Comparison of ENCODE assay signal across 8 mouse cellular contexts in the genomic region with DNA sequence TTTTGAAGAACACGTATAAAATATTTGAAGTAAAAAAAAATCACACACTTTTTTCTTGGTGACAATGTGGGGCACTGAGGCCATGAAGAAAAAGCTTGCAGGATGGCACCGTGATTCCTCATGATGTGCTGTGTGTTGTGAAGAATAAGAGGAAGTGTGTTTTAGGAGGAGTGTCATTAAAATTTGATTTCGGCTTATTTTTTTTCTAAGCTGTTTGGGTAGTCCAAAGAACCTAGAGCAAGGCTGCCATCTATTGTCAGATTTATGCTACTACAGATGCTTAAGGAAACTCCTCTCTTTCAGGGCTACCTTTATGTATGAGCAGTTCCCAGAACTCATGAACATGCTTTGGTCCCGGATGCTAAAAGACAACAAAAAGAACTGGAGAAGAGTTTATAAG. TPM values are rescaled to one million over a fixed set of nuclear protein-coding genes. Genes with fewer than 3 reads are reported as not detected.
DNase-seq lines count a peak whose midpoint lies in the region; TF ChIP-seq lines count a peak whose summit lies in the region.

No protein-coding gene starts in this region.

- no peak for TF ChIP-seq POLR2A in cerebellum, adult 2 months (IDR thresholded peaks at IDR 0.05; ENCODE audit: borderline replicate concordance, insufficient read depth, low read length)

- intact Hi-C loops in left cerebral cortex, adult 2 months (cut with DNase I): loop anchor here (5.0 to 10.0 kb wide), 5 partner anchors 77 to 1272 kb away; no protein-coding TSS in a partner anchor

- H3K27me3 ChIP-seq in cerebellum, adult 2 months (ENCODE audit: control insufficient read depth, insufficient read depth, low read length): no peaks in the 10 kb centered on the region

- no peaks in the 10 kb centered on the region for H3K4me1 ChIP-seq in cerebellum, adult 2 months (ENCODE audit: control insufficient read depth, insufficient read depth, low read length)

- no peak overlapping the region for H3K27ac ChIP-seq in cerebellum, adult 2 months (ENCODE audit: insufficient read depth, low read length)
- H3K27ac ChIP-seq in left cerebral cortex, adult 2 months: no peak overlapping the region

- peak in 1 of 2 experiments; percentile 25 for DNase-seq in cerebellum, adult 2 months
- DNase-seq in cerebellum, postnatal 36 days: no peak
- no peak for DNase-seq in left cerebral cortex, adult 2 months (ENCODE audit: extremely low spot score in 1 of 2, low spot score in 2 of 2)
- DNase-seq in left cerebral cortex, adult 18-20 months (ENCODE audit: low spot score in 2 of 2): no peak
- peak; percentile 72 for DNase-seq in brain, adult 2 months (ENCODE audit: low read depth, low spot score)
- peak; percentile 54 for DNase-seq in lung, postnatal 10 days
- DNase-seq in right cerebral cortex, adult 2 months (ENCODE audit: low spot score in 2 of 2): no peak
- no peak for DNase-seq in layer of hippocampus, postnatal 10 days (ENCODE audit: low spot score in 2 of 2)

- 40% methylated on average over 4 of the region's 4 CpGs for WGBS in cerebellum, adult 2 months

- H3K4me3 ChIP-seq in cerebellum, adult 2 months (replicated peaks; ENCODE audit: insufficient read depth, low read depth, low read length): no peak overlapping the region
- H3K4me3 ChIP-seq in left cerebral cortex, adult 2 months: no peak overlapping the region

- peak; percentile 36; the same call in 1 of the 2 replicates for TF ChIP-seq CTCF in cerebellum, adult 2 months (IDR thresholded peaks at IDR 0.05; ENCODE audit: borderline replicate concordance, insufficient read depth, low read depth, low read length)
- TF ChIP-seq CTCF in left cerebral cortex, adult 2 months (IDR thresholded peaks at IDR 0.05): peak; percentile 90

RNA-seq across cellular contexts. Expression of a gene that starts 32.2 kb away (rescaled TPM):
- polyA plus RNA-seq in cerebellum, adult 2 months (2012; rRNA removed): 41.4 and 41.5 TPM in 2 replicates
- total RNA-seq in left cerebral cortex, adult 2 months (2021): 10 to 100 TPM; 52.5 to 53.4 TPM
- total RNA-seq in left cerebral cortex, adult 18-20 months (2021): 10 to 100 TPM; 51.7 to 56.8 TPM
- total RNA-seq in layer of hippocampus, postnatal 10 days (2021): 10 to 100 TPM; 39.7 to 46.6 TPM

Comparison
In these comparisons a context has a peak if more than half of its experiments do, and no peak if none do; other contexts are left out.
1. DNase-seq: peak in brain, adult 2 months (single experiment) and lung, postnatal 10 days (single experiment); none in cerebellum, postnatal 36 days (0 of 2), left cerebral cortex, adult 2 months (0 of 2), left cerebral cortex, adult 18-20 months (0 of 2), right cerebral cortex, adult 2 months (0 of 2) and layer of hippocampus, postnatal 10 days (0 of 2).